Mouse (Mus musculus) heart, adult 2 months (tissue): Measurements from ENCODE around the gene Kcna7. TPM values are rescaled to one million over a fixed set of nuclear protein-coding genes. Genes with fewer than 3 reads are reported as not detected.

Experiments
- DNase-seq, 2 experiments: peaks; one replicate each; pipeline ENCODE4 v3.0.0; 2021
- H3K27ac ChIP-seq: fragments of 200-600 bp; 2 replicates; pipeline ENCODE4 v1.8.1; 2022
- H3K27me3 ChIP-seq: fragments of 200-500 bp; 2 replicates; pipeline ENCODE4 v1.6.1; 2012; ENCODE audit warnings: mild to moderate bottlenecking, low read length, inconsistent platforms, mixed read lengths; ENCODE audit not compliant: control insufficient read depth, insufficient read depth
- H3K36me3 ChIP-seq: fragments of 200-500 bp; 2 replicates; pipeline ENCODE4 v1.6.1; 2012; ENCODE audit warnings: low read length, inconsistent platforms; ENCODE audit not compliant: control insufficient read depth, insufficient read depth
- H3K4me1 ChIP-seq: fragments of 200-500 bp; 2 replicates; pipeline ENCODE4 v1.6.1; 2011; ENCODE audit warnings: low read length; ENCODE audit not compliant: control insufficient read depth, insufficient read depth
- H3K4me3 ChIP-seq: fragments of 200-600 bp; 2 replicates; pipeline ENCODE4 v1.8.1; 2022
- H3K79me2 ChIP-seq: fragments of 200-500 bp; replicated peaks from 2 replicates; pipeline ENCODE4 v1.6.1; 2012; ENCODE audit warnings: mild to moderate bottlenecking, inconsistent platforms, low read length, moderate library complexity, mixed read lengths; ENCODE audit not compliant: control insufficient read depth, insufficient read depth
- H3K9ac ChIP-seq: fragments of 200-500 bp; 2 replicates; pipeline ENCODE4 v1.6.1; 2012; ENCODE audit warnings: low read depth, mild to moderate bottlenecking, control low read depth, inconsistent platforms, low read length, mixed read lengths
- CTCF ChIP-seq: fragments of 200-600 bp; IDR thresholded peaks from 2 replicates; pipeline ENCODE4 v1.8.1; 2022; ENCODE audit warnings: antibody characterized with exemption, mild to moderate bottlenecking, moderate library complexity
- EP300 ChIP-seq: fragments of 200-500 bp; IDR thresholded peaks from 2 replicates; pipeline ENCODE4 v1.6.1; 2011; ENCODE audit warnings: low read depth, low read length, control low read depth; ENCODE audit not compliant: insufficient read depth
- POLR2A ChIP-seq: fragments of 200-500 bp; IDR thresholded peaks from 2 replicates; pipeline ENCODE4 v1.6.1; 2011; ENCODE audit warnings: mild to moderate bottlenecking, low read depth, low read length, control low read depth; ENCODE audit not compliant: insufficient read depth
- WGBS: fragments of 180-500 bp; shearing (Covaris S2); methylation state at CpG from one replicate; pipeline ENCODE4 v1.1.7; 2018; 5-methylcytosine and 5-hydroxymethylcytosine counted together
- intact Hi-C: fragments of 180-260 bp; cut with DNase I; formaldehyde crosslinking; loops from one replicate; pipeline ENCODE4 v1.15.1; 2025
- polyA plus RNA-seq: library from polyadenylated mRNA; depleted of rRNA; stranded (reverse); fragments of >200 nt; gene quantifications from 2 replicates; pipeline ENCODE4 v1.2.3, GENCODE M21; 2012
- total RNA-seq, 2 experiments: library from RNA; stranded (reverse); gene quantifications; 2 replicates each; pipeline ENCODE4 v1.2.3; 2021

Kcna7 gene
- total and polyA plus RNA-seq, 3 experiments: 5.9 to 6.7 (median 6.0) TPM

DNA sequence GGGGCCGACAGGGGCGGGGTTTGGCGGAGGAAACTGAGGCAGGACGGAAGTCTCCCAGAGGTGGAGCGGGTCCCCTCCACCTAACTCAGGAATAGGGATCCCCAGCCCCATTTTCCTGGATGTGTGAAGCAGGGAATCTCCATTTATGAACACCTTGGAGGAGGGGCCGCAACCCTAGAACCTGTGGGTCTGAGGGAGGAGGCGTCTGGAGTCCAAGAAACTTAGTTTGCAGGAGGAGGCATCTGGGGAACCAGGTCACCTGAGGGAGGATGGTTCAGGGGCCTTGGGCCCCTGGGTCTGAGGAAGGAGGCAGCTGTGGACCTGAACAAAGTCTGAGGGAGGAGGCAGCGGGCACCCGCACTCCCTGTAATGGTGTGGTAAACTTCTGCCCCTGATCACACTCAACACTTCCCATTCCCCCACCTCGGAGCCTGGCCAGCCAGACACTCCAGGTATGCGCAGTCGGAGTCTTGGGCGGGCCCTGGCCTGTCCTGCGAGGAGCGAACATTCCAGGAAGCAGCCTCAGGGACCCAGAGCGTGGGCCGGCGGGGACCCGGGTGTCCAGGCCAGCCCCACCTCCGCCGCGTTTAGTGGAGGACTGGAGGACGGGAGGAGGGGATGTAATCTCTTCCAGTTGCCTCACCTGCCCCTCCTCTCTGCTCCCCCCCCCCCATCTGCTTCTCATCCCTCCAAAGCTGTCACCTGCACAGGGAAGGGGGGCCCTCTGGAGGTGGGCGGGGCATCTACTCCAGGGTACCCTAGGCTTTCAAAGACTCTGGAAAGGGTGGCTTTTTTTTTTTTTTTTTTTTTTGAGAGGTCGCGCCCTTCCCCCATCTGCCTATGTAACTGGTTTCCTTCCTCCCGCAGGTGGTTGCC, 8.6 kb downstream of the Kcna7 start:
- Histone ChIP-seq H3K27ac (no peak overlapping the region), H3K36me3 (no peaks in the 10 kb centered on the region), H3K79me2 (no peaks in the 10 kb centered on the region), H3K4me3 (peak overlapping the region; percentile 45), H3K4me1 (no peaks in the 10 kb centered on the region), H3K27me3 (peaks cover 6% of the 10 kb centered on the region), H3K9ac (peak overlapping the region; percentile 36)
- TF ChIP-seq POLR2A: no peak
- TF ChIP-seq CTCF: no peak
- TF ChIP-seq EP300: no peak
- 2% methylated on average over 27 of the region's 27 CpGs for WGBS
- no peak for DNase-seq
- intact Hi-C loops: no loop called here

DNA sequence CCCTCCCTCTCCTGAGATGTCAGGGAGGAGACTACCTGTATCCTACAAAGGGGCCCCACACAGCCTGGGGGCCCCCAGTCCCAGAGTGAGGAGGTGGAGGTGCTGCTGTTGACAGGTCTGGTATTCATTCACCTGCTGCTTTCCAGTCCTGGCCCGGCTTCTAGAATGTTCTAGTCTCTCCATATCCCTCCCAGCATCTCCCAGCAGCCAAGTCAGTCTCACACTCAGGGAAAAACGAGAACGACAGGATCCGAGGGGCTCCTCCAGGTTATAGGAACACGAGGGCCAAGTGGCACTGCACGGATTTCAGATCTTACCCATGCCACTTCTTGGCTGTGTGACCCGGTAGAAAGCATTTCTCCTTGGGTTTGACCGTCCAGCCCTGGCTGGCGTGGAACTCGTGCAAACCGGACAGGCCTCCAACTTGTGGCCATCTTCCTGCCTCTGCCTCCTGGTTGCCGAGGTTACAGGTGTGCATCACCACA, 9.3 kb downstream of the Kcna7 start:
- TF ChIP-seq CTCF (no peak), POLR2A (no peak), EP300 (no peak)
- H3K79me2 ChIP-seq: no peaks in the 10 kb centered on the region
- no peaks in the 10 kb centered on the region for H3K36me3 ChIP-seq
- H3K4me3 ChIP-seq: no peak overlapping the region
- H3K9ac ChIP-seq: no peak overlapping the region
- 46% methylated on average over 12 of the region's 12 CpGs for WGBS
- intact Hi-C loops: no loop called here
- H3K4me1 ChIP-seq: no peaks in the 10 kb centered on the region
- no peak overlapping the region for H3K27ac ChIP-seq
- no peak for DNase-seq
- H3K27me3 ChIP-seq: peaks cover 6% of the 10 kb centered on the region

DNA sequence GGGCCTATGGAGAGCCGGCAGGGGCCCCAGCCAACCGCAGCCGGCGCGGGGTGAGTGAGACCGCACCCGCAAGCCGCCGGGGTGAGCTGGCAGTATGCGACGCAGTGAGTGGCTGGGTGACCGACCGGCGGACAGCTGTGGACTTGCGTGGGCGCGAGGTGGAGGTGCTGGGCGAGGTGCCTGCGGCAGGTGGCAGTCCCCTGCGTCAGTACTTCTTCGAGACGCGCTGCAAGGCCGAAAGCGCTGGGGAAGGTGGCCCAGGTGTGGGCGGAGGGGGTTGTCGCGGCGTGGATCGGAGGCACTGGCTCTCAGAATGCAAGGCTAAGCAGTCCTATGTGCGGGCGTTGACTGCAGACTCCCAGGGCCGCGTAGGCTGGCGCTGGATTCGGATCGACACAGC, 10.2 kb downstream of the Kcna7 start:
- Histone ChIP-seq H3K27ac (no peak overlapping the region), H3K36me3 (no peaks in the 10 kb centered on the region), H3K79me2 (no peaks in the 10 kb centered on the region), H3K4me1 (no peaks in the 10 kb centered on the region), H3K4me3 (no peak overlapping the region), H3K27me3 (peaks cover 6% of the 10 kb centered on the region), H3K9ac (no peak overlapping the region)
- intact Hi-C loops: no loop called here
- TF ChIP-seq CTCF (no peak), EP300 (no peak), POLR2A (no peak)
- DNase-seq: no peak
- 26% methylated on average over 37 of the region's 37 CpGs for WGBS

DNA sequence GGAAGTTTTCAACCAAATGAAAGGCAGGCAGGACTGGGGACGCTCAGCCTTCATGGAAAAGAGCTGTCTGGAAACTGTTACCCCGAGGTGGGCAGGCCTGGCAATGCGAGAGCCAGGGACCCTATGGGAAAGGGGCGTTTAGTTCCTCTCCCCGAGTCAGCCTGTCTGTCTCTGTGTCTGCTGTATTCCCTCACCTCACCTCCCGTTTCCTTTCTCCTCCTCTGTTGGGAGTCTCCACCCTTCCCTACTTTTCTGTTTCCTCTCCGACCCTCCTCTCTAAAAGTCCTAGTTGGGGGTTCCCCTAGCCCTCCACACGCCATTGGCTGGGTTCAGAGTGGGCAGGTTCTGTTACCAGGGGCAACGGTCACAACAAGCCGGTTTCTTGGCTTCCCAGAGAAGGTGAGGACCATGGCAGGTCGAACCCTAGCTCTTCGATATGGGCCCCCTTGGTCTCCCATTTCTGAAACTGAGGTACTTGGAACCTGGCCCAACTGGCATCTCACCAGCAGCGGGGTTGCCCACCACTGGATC, 12.6 kb downstream of the Kcna7 start:
- DNase-seq: no peak
- Histone ChIP-seq H3K4me1 (no peaks in the 10 kb centered on the region), H3K9ac (no peak overlapping the region), H3K27me3 (peaks cover 6% of the 10 kb centered on the region), H3K4me3 (no peak overlapping the region), H3K79me2 (no peaks in the 10 kb centered on the region), H3K36me3 (no peaks in the 10 kb centered on the region), H3K27ac (no peak overlapping the region)
- intact Hi-C loops: no loop called here
- 10% methylated on average over 13 of the region's 13 CpGs for WGBS
- TF ChIP-seq CTCF: no peak
- no peak for TF ChIP-seq POLR2A
- no peak for TF ChIP-seq EP300

DNA sequence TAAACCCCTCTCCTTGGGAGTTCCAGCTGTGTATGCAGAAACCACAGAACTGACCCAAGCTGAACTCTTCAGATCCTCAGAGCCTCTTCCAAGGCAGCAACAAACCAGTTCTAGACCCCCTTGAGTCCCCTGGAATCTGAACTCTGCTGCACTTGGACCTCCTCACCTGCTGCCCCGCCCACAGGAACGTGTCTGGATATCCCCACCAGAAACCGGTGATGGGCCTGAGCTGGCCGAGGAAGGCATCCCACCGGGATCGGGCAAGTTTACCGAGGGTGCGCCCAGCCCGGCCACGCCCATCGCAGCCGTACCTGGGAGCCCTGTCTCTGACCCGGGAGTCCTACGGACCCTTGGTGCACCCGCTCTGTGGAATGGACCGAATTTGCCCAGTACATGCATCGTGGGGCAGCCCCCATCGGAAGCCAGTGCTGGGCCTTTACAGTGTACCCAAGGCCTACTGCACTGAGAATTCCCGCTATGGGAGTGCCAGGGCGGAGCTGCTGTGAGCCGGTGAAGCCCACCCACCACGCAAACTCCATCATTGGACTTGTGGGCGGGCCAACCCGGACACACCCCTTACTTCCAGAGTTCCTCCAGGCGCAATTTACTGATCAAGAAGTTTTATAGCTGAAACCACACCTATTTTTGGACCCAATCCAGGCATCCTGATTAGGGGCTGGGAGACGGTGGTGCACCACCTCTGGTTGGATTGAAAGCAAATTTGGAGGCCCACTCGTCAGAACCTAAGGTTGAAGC, 14.6 kb downstream of the Kcna7 start:
- no peak for DNase-seq
- Histone ChIP-seq H3K79me2 (no peaks in the 10 kb centered on the region), H3K27ac (no peak overlapping the region), H3K36me3 (no peaks in the 10 kb centered on the region), H3K27me3 (peaks cover 1% of the 10 kb centered on the region; the same call in 1 of the 2 replicates), H3K4me3 (no peak overlapping the region), H3K9ac (no peak overlapping the region), H3K4me1 (no peaks in the 10 kb centered on the region)
- WGBS: 25% methylated on average over 27 of the region's 27 CpGs
- intact Hi-C loops: no loop called here
- TF ChIP-seq POLR2A: no peak
- no peak for TF ChIP-seq CTCF
- TF ChIP-seq EP300: no peak

DNA sequence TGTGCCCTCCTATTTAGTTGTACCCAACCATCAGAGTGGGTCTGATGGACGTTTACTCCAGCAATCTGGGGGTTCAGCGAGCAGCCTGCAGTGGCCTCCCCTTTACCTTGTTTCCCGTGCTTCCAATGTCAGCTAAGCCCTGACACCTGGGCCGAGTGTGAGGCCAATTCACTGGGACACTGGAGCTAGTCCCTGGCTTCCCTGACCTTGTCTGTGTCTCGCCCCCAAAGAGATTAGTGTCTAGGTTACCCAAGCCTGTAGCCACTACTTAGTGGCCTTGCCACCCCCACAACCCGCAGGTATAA, 15.1 kb downstream of the Kcna7 start, which contains the start of gene Lhb:
Lhb (plus strand) TSS at position 206 of the 305 bp plus-strand sequence.
- Histone ChIP-seq H3K9ac (no peak within 1 kb of the TSS), H3K27me3 (peaks cover under 1% of the 10 kb centered on the region; the same call in 1 of the 2 replicates), H3K36me3 (no peaks in the 10 kb centered on the region), H3K4me3 (no peak within 1 kb of the TSS), H3K4me1 (no peaks in the 10 kb centered on the region), H3K79me2 (no peaks in the 10 kb centered on the region), H3K27ac (no peak within 1 kb of the TSS)
- TF ChIP-seq EP300 (no peak), POLR2A (no peak), CTCF (no peak)
- DNase-seq: no peak
- intact Hi-C loops: no loop called here
- 74% methylated on average over 6 of the region's 6 CpGs for WGBS
